ENCODE assay signal across 13 mouse cellular contexts in the genomic region with DNA sequence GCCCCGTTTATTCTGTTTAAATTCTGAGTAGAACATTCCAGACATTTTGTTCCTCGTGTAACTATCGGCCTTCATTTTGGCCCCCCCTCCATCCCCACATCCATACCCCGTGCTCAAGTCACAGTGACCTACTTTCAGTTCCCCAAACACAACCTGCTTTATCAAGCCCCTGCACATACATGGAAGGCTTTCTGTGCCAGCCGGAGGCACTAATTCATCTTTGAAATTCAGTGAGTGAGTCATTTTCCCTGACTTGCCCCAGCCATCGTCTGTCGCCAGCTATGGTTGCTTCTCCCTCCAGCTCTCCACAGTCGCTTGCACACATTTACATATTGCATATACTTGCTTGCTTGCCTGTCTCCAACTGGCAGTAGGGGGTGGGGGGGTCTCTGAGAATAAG. TPM values are rescaled to one million over a fixed set of nuclear protein-coding genes. Genes with fewer than 3 reads are reported as not detected.
DNase-seq lines count a peak whose midpoint lies in the region; ATAC-seq and TF ChIP-seq lines count a peak whose summit lies in the region.
"Had no signal": no experiment of that assay in that cellular context is flagged by ENCODE, and none has a peak within 500 bp of the region (broad histone marks: within the 10 kb centered on the region; RNA-seq: fewer than 3 reads in every experiment).

No protein-coding gene starts in this region.

- peaks cover 12% of the 10 kb centered on the region for H3K4me1 ChIP-seq in bone marrow macrophage, adult 2 months (ENCODE audit: control insufficient read depth, insufficient read depth, low read length)
- peaks cover 12% of the 10 kb centered on the region for H3K4me1 ChIP-seq in neural tube, embryonic 15.5 days

- H3K4me3 ChIP-seq in bone marrow macrophage, adult 2 months (ENCODE audit: insufficient read depth, low read length): peak overlapping the region; percentile 17
- no peak overlapping the region for H3K4me3 ChIP-seq in myocyte
- H3K4me3 ChIP-seq in neural tube, embryonic 15.5 days (replicated peaks): no peak overlapping the region
- H3K4me3 ChIP-seq: limb, embryonic 12.5 days; midbrain, embryonic 15.5 days had no signal

- no peak overlapping the region for H3K9ac ChIP-seq in neural tube, embryonic 15.5 days (replicated peaks)
- H3K9ac ChIP-seq: limb, embryonic 12.5 days; midbrain, embryonic 15.5 days had no signal

- intact Hi-C loops in heart, postnatal 14 days (cut with DNase I): loop anchor here (10.0 kb wide), 1 partner anchor 682 kb away; no protein-coding TSS in a partner anchor

- H3K79me2 ChIP-seq in myocyte (ENCODE audit: control insufficient read depth, insufficient read depth): peaks cover 6% of the 10 kb centered on the region

- peak overlapping the region; percentile 56 for H3K27ac ChIP-seq in bone marrow macrophage, adult 2 months (ENCODE audit: insufficient read depth, low read depth, low read length)
- H3K27ac ChIP-seq in neural tube, embryonic 15.5 days (replicated peaks): no peak overlapping the region
- H3K27ac ChIP-seq: limb, embryonic 12.5 days; midbrain, embryonic 15.5 days had no signal

- no peak overlapping the region for H3ac ChIP-seq in myocyte (ENCODE audit: control insufficient read depth, insufficient read length)

- TF ChIP-seq CTCF in bone marrow macrophage, adult 2 months (IDR thresholded peaks at IDR 0.05; ENCODE audit: low read depth, low read length): no peak

- H3K4me2 ChIP-seq in myocyte (ENCODE audit: low read depth): peak overlapping the region; percentile 21
- no peak overlapping the region for H3K4me2 ChIP-seq in neural tube, embryonic 15.5 days
- H3K4me2 ChIP-seq: limb, embryonic 12.5 days; midbrain, embryonic 15.5 days had no signal

- WGBS in neural tube, embryonic 15.5 days: 73% methylated on average over 8 of the region's 8 CpGs

- H3K27me3 ChIP-seq in myocyte (ENCODE audit: control insufficient read depth, insufficient read depth, insufficient read length): peaks cover 8% of the 10 kb centered on the region
- H3K27me3 ChIP-seq in neural tube, embryonic 15.5 days (replicated peaks): no peaks in the 10 kb centered on the region
- H3K27me3 ChIP-seq: limb, embryonic 12.5 days; midbrain, embryonic 15.5 days had no signal

- no peak for TF ChIP-seq POLR2A in bone marrow macrophage, adult 2 months (IDR thresholded peaks at IDR 0.05; ENCODE audit: borderline replicate concordance, low read depth, low read length)
- no peak for TF ChIP-seq POLR2A in myocyte (IDR thresholded peaks at IDR 0.05; ENCODE audit: insufficient read length, low read depth)

- no peaks in the 10 kb centered on the region for H3K9me3 ChIP-seq in neural tube, embryonic 15.5 days (replicated peaks)
- H3K9me3 ChIP-seq: limb, embryonic 12.5 days; midbrain, embryonic 15.5 days had no signal

- H3K36me3 ChIP-seq in myocyte (ENCODE audit: control insufficient read depth, insufficient read depth): no peaks in the 10 kb centered on the region
- no peaks in the 10 kb centered on the region for H3K36me3 ChIP-seq in neural tube, embryonic 15.5 days
- H3K36me3 ChIP-seq: limb, embryonic 12.5 days; midbrain, embryonic 15.5 days had no signal

- peak; percentile 53 to 74 for DNase-seq in adrenal gland, adult (ENCODE audit: inconsistent age in 2 of 2, low spot score in 1 of 2)
- DNase-seq in adrenal gland, postnatal 4 days (ENCODE audit: low spot score in 2 of 2): no peak
- peak; percentile 85 for DNase-seq in A20 (ENCODE audit: low read depth, low spot score)
- DNase-seq in heart, postnatal 14 days: no peak
- DNase-seq: kidney, postnatal 36 days had no signal

- no peak for ATAC-seq in neural tube, embryonic 15.5 days (ENCODE audit: low FRiP score)
- ATAC-seq in erythroblast, adult 5-6 weeks (replicated peaks; ENCODE audit: low FRiP score, poor library complexity, severe bottlenecking): no peak
- ATAC-seq: forebrain, embryonic 16.5 days; hindbrain, embryonic 16.5 days; midbrain, embryonic 15.5 days had no signal

TF ChIP-seq in myocyte, 11 proteins besides CTCF, POLR2A, EP300 and RAD21:
- no peak for TF ChIP-seq TCF12 (IDR thresholded peaks at IDR 0.05; ENCODE audit: insufficient read depth, poor library complexity, severe bottlenecking)
- TF ChIP-seq CEBPB (IDR thresholded peaks at IDR 0.05; ENCODE audit: insufficient read depth, poor library complexity, severe bottlenecking): no peak
- TF ChIP-seq POLR2AphosphoS2 (IDR thresholded peaks at IDR 0.05; ENCODE audit: insufficient read length, low read depth): no peak
TF ChIP-seq in myocyte: peak in this region for 0.

RNA-seq across cellular contexts. Expression of a gene that starts 3.6 kb away (rescaled TPM):
- total RNA-seq in adrenal gland, postnatal 4 days (2021): 10 to 100 TPM; 14.9 to 19.7 TPM
- polyA plus RNA-seq in bone marrow macrophage, adult 2 months (2012; ENCODE audit: insufficient read depth, insufficient read length, missing spikeins): 11.7 and 13.2 TPM in 2 replicates
- 1.7 TPM for polyA plus RNA-seq in myocyte (2012; fragmentation: generic; extraction: Trizol)
- polyA plus RNA-seq in neural tube, embryonic 15.5 days (2015; fragmentation: Nextera tagmentation; extraction: Ambion mirVana): 3.8 and 13.3 TPM in 2 replicates
- total RNA-seq in heart, postnatal 14 days (2021): 1 to 10 TPM; 1.9 to 4.6 TPM
- 24.4 and 29.5 TPM in 2 replicates for total RNA-seq in erythroblast, adult 5-6 weeks (2015; ENCODE audit: low replicate concordance)
- total RNA-seq in erythroblast, adult 5-6 weeks (2017; ENCODE audit: low replicate concordance): 121 and 203 TPM in 2 replicates

RNA-seq across cellular contexts. Expression of a gene that starts 19.8 kb away (rescaled TPM):
- 1 to 10 TPM; 6.6 to 7.4 TPM for total RNA-seq in adrenal gland, postnatal 4 days (2021)
- polyA plus RNA-seq in bone marrow macrophage, adult 2 months (2012; ENCODE audit: insufficient read depth, insufficient read length, missing spikeins): 22.8 and 23.2 TPM in 2 replicates
- polyA plus RNA-seq in myocyte (2012; fragmentation: generic; extraction: Trizol): 0.02 TPM
- 5.8 and 7.1 TPM in 2 replicates for polyA plus RNA-seq in neural tube, embryonic 15.5 days (2015; fragmentation: Nextera tagmentation; extraction: Ambion mirVana)
- 1 to 10 TPM; 5.4 to 5.5 TPM for total RNA-seq in heart, postnatal 14 days (2021)
- 0.63 and 0.77 TPM in 2 replicates for total RNA-seq in erythroblast, adult 5-6 weeks (2015; ENCODE audit: low replicate concordance)
- 1.1 and 1.4 TPM in 2 replicates for total RNA-seq in erythroblast, adult 5-6 weeks (2017; ENCODE audit: low replicate concordance)

RNA-seq across cellular contexts. Expression of a gene that starts 56.5 kb away (rescaled TPM):
- 10 to 100 TPM; 17.5 to 19.3 TPM for total RNA-seq in adrenal gland, postnatal 4 days (2021)
- 11.7 and 13.0 TPM in 2 replicates for polyA plus RNA-seq in bone marrow macrophage, adult 2 months (2012; ENCODE audit: insufficient read depth, insufficient read length, missing spikeins)
- 1.8 TPM for polyA plus RNA-seq in myocyte (2012; fragmentation: generic; extraction: Trizol)
- 14.9 and 19.1 TPM in 2 replicates for polyA plus RNA-seq in neural tube, embryonic 15.5 days (2015; fragmentation: Nextera tagmentation; extraction: Ambion mirVana)
- 1 to 10 TPM; 7.7 to 8.4 TPM for total RNA-seq in heart, postnatal 14 days (2021)
- 1.2 TPM in 1 of 2 replicates, not detected in the other for total RNA-seq in erythroblast, adult 5-6 weeks (2015; ENCODE audit: low replicate concordance)
- total RNA-seq in erythroblast, adult 5-6 weeks (2017; ENCODE audit: low replicate concordance): 0.09 TPM in 1 of 2 replicates, not detected in the other

Comparison
In these comparisons a context has a peak if more than half of its experiments do, and no peak if none do; other contexts are left out.
1. DNase-seq: peak in adrenal gland, adult (2 of 2) and A20 (single experiment); none in adrenal gland, postnatal 4 days (0 of 2) and heart, postnatal 14 days (0 of 2).
2. RNA of a gene that starts 56.5 kb away (total RNA-seq): 17.5 to 19.3 TPM in adrenal gland, postnatal 4 days and 7.7 to 8.4 TPM in heart, postnatal 14 days; 0.09 to 1.2 TPM in erythroblast, adult 5-6 weeks; every median in the first group is over 4 times any median in the second.